Mouse (Mus musculus): ENCODE measurements around the gene 1700088E04Rik. TPM values are rescaled to one million over a fixed set of nuclear protein-coding genes. Genes with fewer than 3 reads are reported as not detected.
A peak's percentile ranks its signal among the peaks of the same experiment; 100 is the strongest.

The 1700088E04Rik gene
- polyA plus RNA-seq, 2 experiments: 4.7 to 7.1 TPM

- peak overlapping the region; percentile 95 for H3K4me2 ChIP-seq (replicated peaks; ENCODE audit: low read depth, low read length, severe bottlenecking)
- no peak for ATAC-seq (ENCODE audit: low FRiP score, low read depth)
- under 1% methylated on average over 36 of the region's 46 CpGs for WGBS
- DNase-seq (ENCODE audit: low spot score): no peak
- H3K4me3 ChIP-seq (replicated peaks; ENCODE audit: low read length): peak overlapping the region; percentile 93
- peak overlapping the region; percentile 89 for H3K9ac ChIP-seq (ENCODE audit: low read depth, low read length, severe bottlenecking)
- H3K36me3 ChIP-seq (ENCODE audit: control insufficient read depth, insufficient read depth, low read length): peaks cover 9% of the 10 kb centered on the region; the same call in 1 of the 2 replicates
- H3K9me3 ChIP-seq (ENCODE audit: control insufficient read depth, low read length): no peaks in the 10 kb centered on the region
- no peak for TF ChIP-seq POLR2A (IDR thresholded peaks at IDR 0.05; ENCODE audit: borderline replicate concordance, extremely low read depth, insufficient read depth, insufficient read length)
- no peaks in the 10 kb centered on the region for H3K27me3 ChIP-seq (ENCODE audit: control insufficient read depth, insufficient read depth, low read length)
- H3K4me1 ChIP-seq (ENCODE audit: control insufficient read depth, insufficient read depth, low read length): peaks cover 20% of the 10 kb centered on the region
- H3K27ac ChIP-seq (replicated peaks; ENCODE audit: low read depth, low read length): peak overlapping the region; percentile 83
Measured at GRCm38 (mm10) chr15:79109321-79109934, 31.6 kb downstream of the 1700088E04Rik start.

GRCm38 (mm10) chr15:79108421-79109320 lies 32.4 kb downstream of the 1700088E04Rik start, which contains the start of gene Micall1:
Gene Micall1 (plus strand): TSS chr15:79108898.
- no peaks in the 10 kb centered on the region for H3K9me3 ChIP-seq (ENCODE audit: control insufficient read depth, low read length)
- peaks cover 9% of the 10 kb centered on the region; the same call in 1 of the 2 replicates for H3K36me3 ChIP-seq (ENCODE audit: control insufficient read depth, insufficient read depth, low read length)
- peak; percentile 79 for ATAC-seq (ENCODE audit: low FRiP score, low read depth)
- DNase-seq (ENCODE audit: low spot score): peak; percentile 53
- peak within 1 kb of the TSS; percentile 89 for H3K9ac ChIP-seq (ENCODE audit: low read depth, low read length, severe bottlenecking)
- no peaks in the 10 kb centered on the region for H3K27me3 ChIP-seq (ENCODE audit: control insufficient read depth, insufficient read depth, low read length)
- TF ChIP-seq POLR2A (IDR thresholded peaks at IDR 0.05; ENCODE audit: borderline replicate concordance, extremely low read depth, insufficient read depth, insufficient read length): no peak
- WGBS: under 1% methylated on average over 30 of the region's 85 CpGs
- H3K4me3 ChIP-seq (replicated peaks; ENCODE audit: low read length): peak within 1 kb of the TSS; percentile 93
- peak within 1 kb of the TSS; percentile 83 for H3K27ac ChIP-seq (replicated peaks; ENCODE audit: low read depth, low read length)
- peaks cover 20% of the 10 kb centered on the region for H3K4me1 ChIP-seq (ENCODE audit: control insufficient read depth, insufficient read depth, low read length)
- peak within 1 kb of the TSS; percentile 95 for H3K4me2 ChIP-seq (replicated peaks; ENCODE audit: low read depth, low read length, severe bottlenecking)

GRCm38 (mm10) chr15:79107966-79108365 lies 33.1 kb downstream of the 1700088E04Rik start:
- peak overlapping the region; percentile 95 for H3K4me2 ChIP-seq (replicated peaks; ENCODE audit: low read depth, low read length, severe bottlenecking)
- H3K27ac ChIP-seq (replicated peaks; ENCODE audit: low read depth, low read length): peak overlapping the region; percentile 83
- TF ChIP-seq POLR2A (IDR thresholded peaks at IDR 0.05; ENCODE audit: borderline replicate concordance, extremely low read depth, insufficient read depth, insufficient read length): no peak
- H3K4me3 ChIP-seq (replicated peaks; ENCODE audit: low read length): peak overlapping the region; percentile 93
- peak overlapping the region; percentile 89 for H3K9ac ChIP-seq (ENCODE audit: low read depth, low read length, severe bottlenecking)
- peaks cover 20% of the 10 kb centered on the region for H3K4me1 ChIP-seq (ENCODE audit: control insufficient read depth, insufficient read depth, low read length)
- ATAC-seq (ENCODE audit: low FRiP score, low read depth) (no peak), DNase-seq (ENCODE audit: low spot score) (peak; percentile 46)
- no peaks in the 10 kb centered on the region for H3K27me3 ChIP-seq (ENCODE audit: control insufficient read depth, insufficient read depth, low read length)
- H3K36me3 ChIP-seq (ENCODE audit: control insufficient read depth, insufficient read depth, low read length): peaks cover 4% of the 10 kb centered on the region; the same call in 1 of the 2 replicates
- H3K9me3 ChIP-seq (ENCODE audit: control insufficient read depth, low read length): no peaks in the 10 kb centered on the region
- WGBS: 14% methylated on average over 7 of the region's 7 CpGs

- H3K27ac ChIP-seq (replicated peaks; ENCODE audit: low read depth, low read length): no peak overlapping the region
- H3K4me1 ChIP-seq (ENCODE audit: control insufficient read depth, insufficient read depth, low read length): peaks cover 22% of the 10 kb centered on the region
- 45% methylated on average over 2 of the region's 2 CpGs for WGBS
- H3K9ac ChIP-seq (ENCODE audit: low read depth, low read length, severe bottlenecking): no peak overlapping the region
- H3K36me3 ChIP-seq (ENCODE audit: control insufficient read depth, insufficient read depth, low read length): no peaks in the 10 kb centered on the region
- H3K9me3 ChIP-seq (ENCODE audit: control insufficient read depth, low read length): no peaks in the 10 kb centered on the region
- H3K4me3 ChIP-seq (replicated peaks; ENCODE audit: low read length): no peak overlapping the region
- ATAC-seq (ENCODE audit: low FRiP score, low read depth): no peak
- no peak overlapping the region for H3K4me2 ChIP-seq (replicated peaks; ENCODE audit: low read depth, low read length, severe bottlenecking)
- TF ChIP-seq POLR2A (IDR thresholded peaks at IDR 0.05; ENCODE audit: borderline replicate concordance, extremely low read depth, insufficient read depth, insufficient read length): no peak
- no peaks in the 10 kb centered on the region for H3K27me3 ChIP-seq (ENCODE audit: control insufficient read depth, insufficient read depth, low read length)
- DNase-seq (ENCODE audit: low spot score): no peak
Measured at GRCm38 (mm10) chr15:79105804-79106203, 35.2 kb downstream of the 1700088E04Rik start.

DNA sequence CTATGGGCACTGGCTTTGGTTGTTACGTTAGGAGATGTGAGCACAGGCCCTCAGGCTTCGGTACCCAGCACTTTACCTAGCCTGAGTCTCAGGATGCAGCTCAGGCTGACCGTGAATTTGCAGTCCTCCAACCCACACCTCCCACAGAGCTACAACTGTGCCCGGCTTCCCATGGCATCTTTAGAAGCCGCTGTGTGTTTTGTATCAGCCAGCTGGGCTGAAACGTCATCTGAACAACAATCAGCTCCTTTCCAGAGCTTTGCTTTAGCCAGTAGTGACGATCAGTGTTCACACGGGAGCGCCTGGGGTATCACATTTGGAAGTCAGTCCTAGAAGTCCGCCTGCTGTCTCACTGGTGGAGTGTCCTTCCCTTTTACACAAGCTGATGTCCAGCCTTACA lies 37.8 kb downstream of the 1700088E04Rik start:
- H3K4me1 ChIP-seq (ENCODE audit: control insufficient read depth, insufficient read depth, low read length): peaks cover 8% of the 10 kb centered on the region
- 0 out of 2 replicates have a peak overlapping the region, but pooled peaks have one; percentile 2 for H3K27ac ChIP-seq (replicated peaks; ENCODE audit: low read depth, low read length)
- H3K27me3 ChIP-seq (ENCODE audit: control insufficient read depth, insufficient read depth, low read length): no peaks in the 10 kb centered on the region
- H3K36me3 ChIP-seq (ENCODE audit: control insufficient read depth, insufficient read depth, low read length): no peaks in the 10 kb centered on the region
- ATAC-seq (ENCODE audit: low FRiP score, low read depth) (no peak), DNase-seq (ENCODE audit: low spot score) (no peak)
- H3K9ac ChIP-seq (ENCODE audit: low read depth, low read length, severe bottlenecking): no peak overlapping the region
- no peaks in the 10 kb centered on the region for H3K9me3 ChIP-seq (ENCODE audit: control insufficient read depth, low read length)
- no peak overlapping the region for H3K4me2 ChIP-seq (replicated peaks; ENCODE audit: low read depth, low read length, severe bottlenecking)
- no peak for TF ChIP-seq POLR2A (IDR thresholded peaks at IDR 0.05; ENCODE audit: borderline replicate concordance, extremely low read depth, insufficient read depth, insufficient read length)
- no peak overlapping the region for H3K4me3 ChIP-seq (replicated peaks; ENCODE audit: low read length)
- WGBS: 71% methylated on average over 10 of the region's 10 CpGs

Measured in limb, embryonic 14.5 days (tissue).